Mouse (Mus musculus) heart, embryonic 14.5 days (tissue): ENCODE measurements around the gene Olfr711. TPM values are rescaled to one million over a fixed set of nuclear protein-coding genes. Genes with fewer than 3 reads are reported as not detected.
"Not testable (repeated sequence)": the region's sequence is repeated elsewhere in the genome, so short reads cannot be mapped to it uniquely, and the experiment has no call there.

ENCODE experiments used
- ATAC-seq: fragments of 200-750 bp; cut with Nextera tagmentation; 2 replicates; pipeline ENCODE4 v1.8.0; 2017; ENCODE audit warnings: low read depth, moderate TSS enrichment; ENCODE audit not compliant: insufficient number of reproducible peaks, insufficient read depth, low FRiP score
- H3K27ac ChIP-seq, 2 experiments: fragments of 200-500 bp in 1 of 2; fragments of 300-500 bp in 1 of 2; sonication (generic) in 1 of 2; replicated peaks in 1 of 2; 2 replicates each; pipeline ENCODE4 v1.5.1; 2012 to 2014; ENCODE audit warnings: low read depth in 2 of 2, low read length in 2 of 2, control low read depth in 1 of 2, mild to moderate bottlenecking in 1 of 2, mixed read lengths in 1 of 2; ENCODE audit not compliant: control insufficient read depth in 1 of 2, insufficient read depth in 1 of 2
- H3K27me3 ChIP-seq: fragments of 300-500 bp; sonication (generic); 2 replicates; pipeline ENCODE4 v1.6.1; 2014; ENCODE audit warnings: mild to moderate bottlenecking, low read length, control low read depth; ENCODE audit not compliant: control insufficient read depth, insufficient read depth
- H3K36me3 ChIP-seq: fragments of 300-500 bp; sonication (generic); 2 replicates; pipeline ENCODE4 v1.6.1; 2014; ENCODE audit warnings: mild to moderate bottlenecking, control low read depth, low read length, mixed read lengths; ENCODE audit not compliant: control insufficient read depth, insufficient read depth
- H3K4me1 ChIP-seq, 2 experiments: fragments of 200-500 bp in 1 of 2; fragments of 300-500 bp in 1 of 2; sonication (generic) in 1 of 2; 2 replicates each; pipeline ENCODE4 v1.6.1; 2012 to 2014; ENCODE audit warnings: low read length in 2 of 2, control low read depth in 1 of 2, mixed read lengths in 1 of 2; ENCODE audit not compliant: control insufficient read depth in 2 of 2, insufficient read depth in 2 of 2
- H3K4me2 ChIP-seq: fragments of 300-500 bp; sonication (generic); 2 replicates; pipeline ENCODE4 v1.6.1; 2014; ENCODE audit warnings: mild to moderate bottlenecking, low read length
- H3K4me3 ChIP-seq, 2 experiments: fragments of 200-500 bp in 1 of 2; fragments of 300-500 bp in 1 of 2; sonication (generic) in 1 of 2; 2 replicates each; pipeline ENCODE4 v1.5.1; 2012 to 2014; ENCODE audit warnings: low read length in 2 of 2, mild to moderate bottlenecking in 2 of 2, control low read depth in 1 of 2, low read depth in 1 of 2, moderate library complexity in 1 of 2; ENCODE audit not compliant: control insufficient read depth in 1 of 2, insufficient read depth in 1 of 2
- H3K9ac ChIP-seq: fragments of 300-500 bp; sonication (generic); 2 replicates; pipeline ENCODE4 v1.6.1; 2014; ENCODE audit warnings: mild to moderate bottlenecking, low read length
- H3K9me3 ChIP-seq: fragments of 300-500 bp; sonication (generic); 2 replicates; pipeline ENCODE4 v1.6.1; 2016; ENCODE audit warnings: low read length, control low read depth; ENCODE audit not compliant: control insufficient read depth
- WGBS: fragments of 180-500 bp; shearing (Covaris S2); extraction: QIAGEN DNeasy Blood & Tissue Kit; methylation state at CpG from one replicate; pipeline ENCODE4 v1.1.7; 2014; 5-methylcytosine and 5-hydroxymethylcytosine counted together
- polyA plus RNA-seq: library from polyadenylated mRNA; unstranded; fragments of >200 nt; fragmentation: Nextera tagmentation; extraction: Ambion mirVana; gene quantifications from 2 replicates; pipeline ENCODE4 v1.2.1, GENCODE M21; 2014

Gene Olfr711
- polyA plus RNA-seq: not detected in 2 replicates

GRCm38 (mm10) chr7:106975353-106975752, at the start of gene Olfr711:
Olfr711 (minus strand) TSS chr7:106975453.
- H3K27ac ChIP-seq: no peak within 1 kb of the TSS
- WGBS: 59% methylated on average over 1 of the region's 1 CpGs
- no peaks in the 10 kb centered on the region for H3K4me1 ChIP-seq
- no peak for ATAC-seq
- no peaks in the 10 kb centered on the region for H3K9me3 ChIP-seq
- H3K4me2 ChIP-seq: no peak within 1 kb of the TSS
- no peak within 1 kb of the TSS for H3K9ac ChIP-seq
- no peaks in the 10 kb centered on the region for H3K36me3 ChIP-seq
- H3K4me3 ChIP-seq: no peak within 1 kb of the TSS
- H3K27me3 ChIP-seq: no peaks in the 10 kb centered on the region

- 37% methylated on average over 1 of the region's 1 CpGs for WGBS
- Histone ChIP-seq H3K4me2 (no peak within 1 kb of the TSS), H3K27ac (no peak within 1 kb of the TSS), H3K27me3 (no peaks in the 10 kb centered on the region), H3K9ac (no peak within 1 kb of the TSS), H3K4me1 (no peaks in the 10 kb centered on the region), H3K36me3 (no peaks in the 10 kb centered on the region), H3K9me3 (no peaks in the 10 kb centered on the region), H3K4me3 (no peak within 1 kb of the TSS)
- no peak for ATAC-seq
Observed at GRCm38 (mm10) chr7:107005972-107006371, 30.7 kb upstream of the Olfr711 start, which contains the start of gene Olfr2. Olfr2 (minus strand) TSS chr7:107006072.

GRCm38 (mm10) chr7:107004169-107004568, 28.9 kb upstream of the Olfr711 start:
- H3K4me3 ChIP-seq: no peak overlapping the region
- H3K9me3 ChIP-seq: no peaks in the 10 kb centered on the region
- no peaks in the 10 kb centered on the region for H3K27me3 ChIP-seq
- H3K36me3 ChIP-seq: no peaks in the 10 kb centered on the region
- no peak overlapping the region for H3K27ac ChIP-seq
- no peak overlapping the region for H3K4me2 ChIP-seq
- no peak for ATAC-seq
- H3K9ac ChIP-seq: no peak overlapping the region
- no peaks in the 10 kb centered on the region for H3K4me1 ChIP-seq
- WGBS: 11% methylated on average over 3 of the region's 3 CpGs

GRCm38 (mm10) chr7:107000798-107001197, 25.5 kb upstream of the Olfr711 start:
- no peaks in the 10 kb centered on the region for H3K4me1 ChIP-seq
- H3K27ac ChIP-seq: no peak overlapping the region
- H3K4me2 ChIP-seq: no peak overlapping the region
- 83% methylated on average over 7 of the region's 7 CpGs for WGBS
- H3K9me3 ChIP-seq: no peaks in the 10 kb centered on the region
- no peak for ATAC-seq
- H3K9ac ChIP-seq: no peak overlapping the region
- H3K4me3 ChIP-seq: no peak overlapping the region
- no peaks in the 10 kb centered on the region for H3K27me3 ChIP-seq
- H3K36me3 ChIP-seq: no peaks in the 10 kb centered on the region

- WGBS: 76% methylated on average over 3 of the region's 3 CpGs
- no peak for ATAC-seq
- Histone ChIP-seq H3K4me1 (no peaks in the 10 kb centered on the region), H3K27me3 (no peaks in the 10 kb centered on the region), H3K9me3 (no peaks in the 10 kb centered on the region), H3K4me2 (no peak overlapping the region), H3K36me3 (no peaks in the 10 kb centered on the region), H3K9ac (no peak overlapping the region), H3K27ac (no peak overlapping the region), H3K4me3 (no peak overlapping the region)
Observed at GRCm38 (mm10) chr7:106985236-106985635, 10.0 kb upstream of the Olfr711 start.

- ATAC-seq, H3K4me2 ChIP-seq, H3K4me3 ChIP-seq, H3K27me3 ChIP-seq, H3K36me3 ChIP-seq, H3K4me1 ChIP-seq, H3K9ac ChIP-seq, H3K27ac ChIP-seq, H3K9me3 ChIP-seq: not testable (repeated sequence)
Observed at GRCm38 (mm10) chr7:106967503-106967902, 7.8 kb downstream of the Olfr711 start.

DNA sequence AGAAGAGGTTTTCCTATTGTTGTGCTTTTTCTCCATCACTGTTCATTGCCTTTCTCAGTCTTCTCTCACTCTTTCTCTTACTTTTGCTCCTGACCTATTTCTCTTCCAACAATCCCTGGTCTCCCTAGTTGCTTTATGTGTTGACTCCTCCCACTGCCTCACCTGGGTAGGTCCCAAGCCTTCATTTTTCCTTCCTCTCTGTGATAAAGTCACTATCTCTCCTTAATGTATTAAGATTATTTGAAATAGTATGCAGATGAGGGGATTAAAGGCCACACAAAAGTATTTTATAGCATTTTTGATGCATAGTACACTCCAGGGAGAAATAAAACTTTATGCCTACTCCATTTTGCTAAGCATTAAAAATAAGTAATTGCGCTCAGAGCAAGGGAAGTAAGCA, 11.4 kb downstream of the Olfr711 start, which contains the start of gene Olfr6:
Gene Olfr6, minus strand, starts transcription at position 101 of the 400 bp plus-strand sequence.
- no peak within 1 kb of the TSS for H3K9ac ChIP-seq
- no peaks in the 10 kb centered on the region for H3K27me3 ChIP-seq
- H3K36me3 ChIP-seq: no peaks in the 10 kb centered on the region
- H3K9me3 ChIP-seq: no peaks in the 10 kb centered on the region
- H3K4me2 ChIP-seq: no peak within 1 kb of the TSS
- H3K27ac ChIP-seq: no peak within 1 kb of the TSS
- H3K4me3 ChIP-seq: no peak within 1 kb of the TSS
- WGBS: 73% methylated on average over 1 of the region's 1 CpGs
- H3K4me1 ChIP-seq: no peaks in the 10 kb centered on the region
- no peak for ATAC-seq

DNA sequence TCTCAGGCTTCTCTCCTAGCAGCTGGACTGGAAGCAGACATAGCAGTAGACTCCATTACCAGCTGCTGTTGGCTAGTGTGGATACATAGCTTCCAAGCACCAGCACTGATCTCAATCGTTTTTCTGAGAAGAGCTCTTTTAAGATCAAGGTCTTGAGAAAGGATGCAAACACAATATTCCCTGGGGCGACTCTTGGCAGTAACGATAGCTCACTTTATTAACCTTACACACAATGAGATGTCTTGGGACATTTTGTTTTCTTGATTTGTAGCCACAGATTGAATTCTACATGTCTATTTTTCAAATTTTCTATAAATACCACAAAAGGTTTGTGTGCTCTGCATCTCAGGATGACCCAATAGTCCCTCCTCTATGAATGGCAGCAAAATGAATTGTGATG, 27.0 kb downstream of the Olfr711 start, which contains the start of gene Olfr710:
Gene Olfr710, minus strand, starts transcription at position 101 of the 400 bp plus-strand sequence.
- ATAC-seq: no peak
- no peaks in the 10 kb centered on the region for H3K4me1 ChIP-seq
- no peaks in the 10 kb centered on the region for H3K36me3 ChIP-seq
- H3K27ac ChIP-seq: no peak within 1 kb of the TSS
- no peak within 1 kb of the TSS for H3K4me2 ChIP-seq
- no peaks in the 10 kb centered on the region for H3K9me3 ChIP-seq
- 76% methylated on average over 3 of the region's 3 CpGs for WGBS
- H3K27me3 ChIP-seq: no peaks in the 10 kb centered on the region
- H3K4me3 ChIP-seq: no peak within 1 kb of the TSS
- H3K9ac ChIP-seq: no peak within 1 kb of the TSS
